Mouse (Mus musculus): ENCODE data around the gene Gm10330. TPM values are rescaled to one million over a fixed set of nuclear protein-coding genes. Genes with fewer than 3 reads are reported as not detected.

The Gm10330 gene
- total RNA-seq (2023; ENCODE audit: inconsistent age) = not detected in 4 replicates

GRCm38 (mm10) chr12:23780165-23780564 lies at the start of gene Gm10330:
Gene Gm10330 (minus strand): TSS chr12:23780265.

